Mouse (Mus musculus) megakaryocyte, adult 5-6 weeks (primary cell): ENCODE data around the gene Scyl1. TPM values are rescaled to one million over a fixed set of nuclear protein-coding genes. Genes with fewer than 3 reads are reported as not detected.

Experiments used
- ATAC-seq: 2 replicates; pipeline ENCODE4 v1.8.0; 2016; ENCODE audit warnings: mild to moderate bottlenecking, inconsistent platforms; ENCODE audit not compliant: poor library complexity, severe bottlenecking
- total RNA-seq, 2 experiments: library from RNA; stranded (forward) in 1 of 2; stranded (reverse) in 1 of 2; fragments of 153-499, 151-499 nt in 1 of 2; fragments of 221-1000, 200-1000 nt in 1 of 2; gene quantifications; 2 replicates each; pipeline versions ENCODE4 v1.2.3 to v1.2.4; 2015 to 2017

The Scyl1 gene
- total RNA-seq (2015) (20.2 and 21.8 TPM in 2 replicates), total RNA-seq (2017) (30.9 and 41.5 TPM in 2 replicates)

GRCm38 (mm10) chr19:5770925-5771860 lies at the start of gene Scyl1:
Gene Scyl1, minus strand, starts transcription at chr19:5771419.
- ATAC-seq = peak; percentile 97

- peak; percentile 42; the same call in 1 of the 2 replicates for ATAC-seq
Observed at GRCm38 (mm10) chr19:5819549-5819948, 48.3 kb upstream of the Scyl1 start.

GRCm38 (mm10) chr19:5818590-5818977 lies 47.4 kb upstream of the Scyl1 start:
- no peak for ATAC-seq

GRCm38 (mm10) chr19:5817703-5818589 lies 46.7 kb upstream of the Scyl1 start:
- peak; percentile 91 for ATAC-seq

DNA sequence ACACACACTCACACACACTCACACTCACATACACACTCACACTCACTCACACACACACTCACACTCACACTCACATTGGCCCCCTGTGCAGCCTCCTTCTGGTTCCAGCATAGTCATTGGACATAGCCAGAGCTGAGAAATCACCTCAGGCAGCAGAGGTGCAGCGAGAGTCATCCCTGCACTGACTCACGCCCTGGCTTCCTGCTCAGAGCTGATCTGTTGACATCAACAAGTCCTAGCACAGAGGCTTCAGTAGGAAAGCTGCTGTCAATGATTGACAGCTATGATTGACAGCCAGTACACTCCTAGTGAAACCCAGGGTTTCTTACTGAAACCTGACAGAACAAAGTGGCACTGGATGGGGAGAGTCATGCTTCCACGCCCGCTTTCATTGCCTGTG lies 44.7 kb upstream of the Scyl1 start:
- peak; percentile 45 for ATAC-seq

DNA sequence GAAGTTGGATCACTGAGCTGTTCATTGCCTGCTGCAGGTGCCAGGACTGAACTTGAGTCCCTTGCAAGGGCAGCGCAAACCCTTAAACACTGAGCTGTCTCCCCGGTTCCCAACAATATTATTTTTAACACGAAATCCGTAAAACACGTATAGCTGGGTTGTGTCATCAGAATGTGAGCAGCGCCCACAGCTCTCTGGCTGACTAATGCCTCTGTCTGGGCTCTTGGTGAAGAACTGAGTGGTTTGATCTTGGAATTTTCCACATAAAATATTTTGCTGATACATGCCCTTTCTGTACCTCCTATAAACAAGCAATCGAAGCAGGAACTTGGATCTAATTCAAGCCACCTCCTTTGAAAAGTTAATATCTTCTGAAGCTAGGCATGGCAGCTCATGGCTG lies 43.8 kb upstream of the Scyl1 start:
- no peak for ATAC-seq

GRCm38 (mm10) chr19:5814048-5814447 lies 42.8 kb upstream of the Scyl1 start:
- ATAC-seq = 0 out of 2 replicates have a peak, but pooled peaks have one; percentile 17

DNA sequence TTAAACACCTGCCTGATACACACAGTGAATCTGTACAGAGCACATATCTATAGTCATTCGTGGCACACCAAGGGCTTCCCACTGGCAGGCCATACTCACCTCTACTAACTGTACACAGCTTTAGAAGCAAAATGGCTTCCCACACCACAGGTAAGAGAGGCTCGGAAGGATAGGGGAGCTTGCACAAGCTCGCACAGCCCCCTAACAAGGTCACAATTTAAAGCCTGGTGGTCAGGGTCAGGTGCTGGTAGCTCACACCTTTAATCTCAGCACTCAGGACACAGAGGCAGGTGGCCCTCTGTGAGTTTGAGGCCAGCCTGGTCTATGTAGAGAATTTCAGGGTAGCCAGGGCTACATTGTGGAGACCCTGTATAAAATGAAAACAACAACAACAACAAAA lies 42.3 kb upstream of the Scyl1 start:
- no peak for ATAC-seq

DNA sequence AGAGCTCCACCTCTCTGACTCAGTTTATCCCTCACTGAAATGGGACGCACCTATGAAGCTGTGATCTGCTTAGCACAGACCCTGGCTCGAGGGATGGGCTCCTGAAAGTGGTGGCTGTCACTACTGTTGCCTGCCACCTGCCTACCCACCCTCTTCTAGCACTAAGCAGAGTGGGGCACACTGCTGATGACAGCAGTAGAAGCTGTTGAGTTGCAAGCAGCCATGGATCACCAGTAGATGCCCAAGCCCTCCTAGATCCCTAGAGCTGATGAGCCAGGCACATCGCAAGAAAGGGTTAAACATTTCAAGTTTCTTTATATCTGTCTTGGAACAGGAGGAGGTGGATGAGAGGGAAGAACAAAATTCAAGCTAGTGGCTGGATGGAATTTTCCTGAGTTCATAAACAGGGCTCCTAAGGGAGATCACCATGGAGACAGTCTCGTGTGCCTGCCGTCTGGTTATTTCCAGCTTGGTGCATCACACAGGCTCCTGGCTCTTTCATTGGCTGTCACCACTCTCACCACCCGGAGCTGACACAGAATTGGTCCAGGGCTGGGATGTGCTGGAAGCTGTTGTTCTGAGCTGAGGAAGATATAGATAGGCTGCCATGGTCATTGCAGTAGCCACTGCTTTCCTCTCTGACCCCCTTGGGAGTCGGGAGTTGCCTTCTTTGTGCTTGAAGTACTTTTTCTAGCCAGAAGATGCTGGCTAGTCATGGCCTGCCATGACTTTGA lies 40.7 kb upstream of the Scyl1 start:
- ATAC-seq = no peak

GRCm38 (mm10) chr19:5810840-5811563 lies 39.8 kb upstream of the Scyl1 start:
- no peak for ATAC-seq

DNA sequence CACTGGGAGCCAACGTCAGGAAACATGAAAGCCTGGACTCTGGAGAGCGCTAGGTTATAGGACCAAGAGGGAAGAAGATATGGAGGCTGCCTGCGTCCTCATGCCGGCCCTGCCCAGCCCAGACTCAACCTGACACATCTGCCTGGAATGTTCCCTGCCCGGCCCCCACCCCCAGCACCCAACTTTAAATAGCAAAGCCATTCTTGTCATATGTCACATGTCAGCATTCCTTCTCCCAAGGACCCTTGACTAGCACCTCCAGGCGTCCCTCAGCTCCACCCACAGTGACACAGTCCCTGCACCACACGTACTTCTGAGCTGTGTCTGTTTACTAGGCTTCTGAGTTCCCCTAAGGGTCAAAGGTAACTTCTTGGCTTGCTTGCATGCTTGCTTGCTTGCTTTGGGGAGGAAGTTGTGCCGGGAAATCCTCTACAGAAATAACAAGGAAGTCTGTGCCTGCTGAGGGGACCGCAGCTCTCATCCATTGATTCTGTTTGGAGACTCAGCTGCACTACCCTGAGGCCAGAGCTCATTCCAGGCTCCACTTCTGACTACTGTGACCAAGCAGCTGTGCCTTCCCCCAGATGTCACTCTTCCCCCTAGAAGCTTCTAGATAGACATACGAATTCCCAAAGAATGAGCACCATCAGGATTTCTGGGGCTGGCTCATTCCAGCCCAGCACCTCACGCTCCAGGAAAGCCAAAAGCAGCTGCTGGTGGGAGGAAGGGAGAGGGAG lies 39.1 kb upstream of the Scyl1 start:
- peak; percentile 20; the same call in 1 of the 2 replicates for ATAC-seq

- ATAC-seq = no peak
Observed at GRCm38 (mm10) chr19:5809712-5810089, 38.5 kb upstream of the Scyl1 start.

GRCm38 (mm10) chr19:5808955-5809711 lies 37.9 kb upstream of the Scyl1 start:
- no peak for ATAC-seq

- no peak for ATAC-seq
Observed at GRCm38 (mm10) chr19:5807740-5808139, 36.5 kb upstream of the Scyl1 start.

- peak; percentile 27 for ATAC-seq
Observed at GRCm38 (mm10) chr19:5806809-5807205, 35.6 kb upstream of the Scyl1 start.

DNA sequence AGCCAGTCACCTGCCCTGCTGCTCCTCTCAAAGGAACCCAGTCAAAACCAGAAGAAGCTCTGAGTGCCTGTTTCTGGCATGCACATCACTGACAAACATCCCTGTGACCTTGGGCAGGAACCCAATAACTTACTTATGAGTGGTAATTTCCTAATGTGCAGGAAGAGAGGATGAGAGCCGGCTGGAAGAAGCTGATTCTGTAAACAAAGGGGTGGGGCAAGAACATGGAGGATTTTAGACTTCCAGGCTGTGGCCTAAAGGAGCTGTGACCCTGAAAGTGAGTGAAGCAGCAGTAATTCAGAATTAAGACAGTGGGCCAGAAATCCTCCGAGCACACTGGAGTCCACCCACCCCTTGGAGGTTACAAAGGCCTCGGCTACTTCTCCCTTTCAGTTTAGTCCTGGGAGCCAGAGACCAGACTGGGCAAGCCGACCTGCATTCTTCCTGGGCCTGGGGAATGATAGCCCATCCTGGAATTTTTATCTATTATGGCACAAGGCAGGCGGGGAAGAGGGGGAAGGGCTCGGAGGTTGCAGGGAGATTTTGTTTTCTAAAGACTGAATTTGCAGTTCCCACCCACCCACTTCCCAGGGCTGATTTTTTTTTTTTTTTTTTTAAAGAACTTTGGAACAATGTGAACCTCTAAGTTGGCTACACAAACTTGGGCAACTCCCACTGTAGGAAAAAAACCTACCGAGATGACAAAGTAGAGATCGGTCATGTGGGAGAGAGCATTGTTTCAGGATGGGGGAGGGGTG lies 35.0 kb upstream of the Scyl1 start:
- ATAC-seq = no peak

DNA sequence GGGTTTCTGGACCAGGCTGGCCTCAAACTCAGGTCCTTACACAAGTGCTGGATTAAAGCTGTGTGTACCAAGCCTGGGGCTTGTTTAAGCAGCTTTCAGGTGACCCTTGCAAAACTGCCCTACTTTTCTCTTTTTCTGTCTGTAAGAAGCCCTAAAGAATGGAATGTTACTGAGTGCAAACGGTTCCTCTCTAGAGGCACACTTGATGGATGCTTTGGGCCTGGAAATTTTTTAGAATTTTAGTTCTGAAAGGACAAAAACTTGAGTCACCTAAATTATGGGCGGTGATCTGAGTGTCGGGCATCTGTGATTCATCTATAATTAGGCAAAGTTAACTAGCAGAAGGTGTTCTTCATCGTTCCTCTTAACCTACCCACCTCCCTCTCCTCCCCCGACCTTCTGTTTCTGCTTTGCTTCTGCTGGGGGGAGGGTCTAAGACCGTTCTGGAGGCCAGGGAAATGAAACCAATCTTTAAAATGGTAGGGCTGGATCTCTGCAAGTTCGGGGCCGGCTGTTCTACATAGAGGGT lies 33.2 kb upstream of the Scyl1 start:
- ATAC-seq = no peak

GRCm38 (mm10) chr19:5803881-5804279 lies 32.7 kb upstream of the Scyl1 start:
- ATAC-seq = no peak
